Mouse (Mus musculus) cerebellum, postnatal 25 days (tissue): ENCODE measurements around the gene 1700125H20Rik.
"Not testable (repeated sequence)": the region's sequence is repeated elsewhere in the genome, so short reads cannot be mapped to it uniquely, and the experiment has no call there.

ENCODE experiments used
- DNase-seq, 2 experiments: peaks; one replicate each; pipeline ENCODE4 v3.0.0; 2021; ENCODE audit warnings: mixed read lengths in 2 of 2

Gene 1700125H20Rik

DNA sequence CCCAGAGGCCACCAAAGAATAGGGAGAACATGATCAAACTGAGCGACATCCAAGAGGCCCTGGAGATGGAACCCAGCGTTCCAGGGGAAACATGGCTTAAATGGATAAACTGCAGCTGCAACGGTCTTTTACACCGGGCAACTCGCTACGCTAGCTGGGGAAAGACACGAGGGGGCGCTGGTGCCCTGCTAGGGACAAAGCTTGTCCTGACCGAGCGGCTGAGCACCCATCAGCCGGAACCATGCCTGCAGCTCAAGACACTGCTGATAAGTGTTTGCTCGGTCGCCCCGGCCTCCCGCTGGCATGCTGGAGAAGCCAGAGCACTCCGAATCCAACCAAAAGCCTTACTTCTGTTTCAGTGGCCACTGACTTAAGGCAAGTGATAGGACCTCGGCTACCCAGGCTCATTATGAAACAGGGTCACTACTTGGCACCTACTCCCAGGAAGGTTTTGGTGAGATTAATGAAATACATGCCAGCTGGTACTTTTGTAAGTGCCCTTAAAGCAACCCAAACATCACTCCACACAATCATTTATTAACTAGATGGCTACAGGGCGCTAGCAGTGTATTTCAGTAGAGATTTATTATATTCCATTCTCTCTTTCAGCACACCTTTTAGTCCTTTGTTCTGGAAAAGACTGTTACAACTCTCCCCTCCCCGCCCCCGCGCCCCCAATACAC, at the start of gene 1700125H20Rik:
Gene 1700125H20Rik, plus strand, starts transcription at position 347 of the 683 bp plus-strand sequence.
- DNase-seq: peak; percentile 92 to 97

DNA sequence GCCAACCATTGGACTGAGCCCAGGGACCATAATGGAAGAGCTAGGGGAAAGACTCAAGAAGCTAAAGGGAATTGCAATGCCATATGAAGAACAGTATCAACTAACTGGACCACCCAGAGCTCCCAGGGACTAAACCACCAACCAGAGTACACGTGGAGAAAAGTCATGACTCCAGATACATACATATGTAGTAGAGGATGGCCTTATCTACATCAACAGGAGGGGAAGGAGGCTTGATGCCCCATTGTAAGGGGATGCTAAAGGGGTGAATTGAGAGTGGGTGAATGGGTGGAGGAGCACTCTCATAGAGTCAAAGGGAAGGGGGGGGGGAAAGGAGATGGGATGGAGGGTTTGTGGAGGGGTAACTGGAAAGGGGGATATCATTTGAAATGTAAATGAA, 48.1 kb upstream of the 1700125H20Rik start:
- no peak for DNase-seq

GRCm38 (mm10) chr11:85123267-85123992, 46.8 kb upstream of the 1700125H20Rik start:
- no peak for DNase-seq

GRCm38 (mm10) chr11:85126257-85127102, 43.7 kb upstream of the 1700125H20Rik start:
- DNase-seq: no peak

- no peak for DNase-seq
Observed at GRCm38 (mm10) chr11:85128883-85129282, 41.3 kb upstream of the 1700125H20Rik start.

- DNase-seq: no peak
Observed at GRCm38 (mm10) chr11:85131542-85131941, 38.7 kb upstream of the 1700125H20Rik start.

GRCm38 (mm10) chr11:85138776-85139474, 31.3 kb upstream of the 1700125H20Rik start:
- DNase-seq: peak; percentile 23 to 35

- peak; percentile 97 to 98 for DNase-seq
Observed at GRCm38 (mm10) chr11:85139581-85140540, 30.3 kb upstream of the 1700125H20Rik start, which contains the start of gene Usp32. Gene Usp32 (minus strand): TSS chr11:85140161.

- DNase-seq: no peak
Observed at GRCm38 (mm10) chr11:85152256-85152930, 17.8 kb upstream of the 1700125H20Rik start.

DNA sequence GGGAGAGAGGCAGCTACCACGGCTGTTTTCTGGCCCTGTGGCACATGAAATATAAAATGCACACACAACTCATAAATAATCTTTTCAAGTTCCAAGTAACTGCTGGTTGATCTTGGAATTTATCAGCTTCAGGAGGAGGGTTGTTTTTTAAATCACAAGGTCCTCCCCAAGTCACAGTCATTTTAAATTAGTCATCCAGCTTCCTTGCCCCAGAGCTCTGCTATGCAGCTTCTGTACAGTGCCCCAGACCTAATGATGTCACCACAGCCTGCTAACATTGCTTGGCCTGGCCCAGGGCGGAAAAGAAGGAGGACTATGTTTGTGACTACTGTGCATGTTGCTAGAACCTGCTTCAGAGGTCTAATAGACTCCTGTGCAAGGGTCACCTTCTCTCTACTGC, 12.9 kb upstream of the 1700125H20Rik start:
- DNase-seq: no peak

- not testable (repeated sequence) for DNase-seq
Observed at GRCm38 (mm10) chr11:85163014-85163413, 7.2 kb upstream of the 1700125H20Rik start.

DNA sequence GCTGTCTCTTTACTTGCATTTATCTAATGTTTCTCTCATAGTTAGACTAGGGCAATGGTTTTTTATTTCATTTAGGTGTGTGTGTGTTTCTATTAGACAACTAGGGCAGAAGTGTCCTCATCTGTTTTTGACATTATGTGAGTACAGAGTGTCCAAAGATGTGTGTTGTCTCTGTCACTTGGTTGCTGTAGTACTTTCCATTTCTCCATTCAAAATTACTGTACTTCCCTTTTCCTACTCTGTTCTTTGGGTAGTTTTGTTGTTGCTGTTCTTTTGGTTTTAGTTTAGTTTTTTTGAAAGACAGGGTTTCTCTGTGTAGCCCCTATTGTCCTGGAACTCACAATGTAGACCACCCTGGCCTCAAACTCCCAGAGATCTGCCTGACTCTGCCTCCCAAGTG, 5.8 kb upstream of the 1700125H20Rik start:
- DNase-seq: no peak

DNA sequence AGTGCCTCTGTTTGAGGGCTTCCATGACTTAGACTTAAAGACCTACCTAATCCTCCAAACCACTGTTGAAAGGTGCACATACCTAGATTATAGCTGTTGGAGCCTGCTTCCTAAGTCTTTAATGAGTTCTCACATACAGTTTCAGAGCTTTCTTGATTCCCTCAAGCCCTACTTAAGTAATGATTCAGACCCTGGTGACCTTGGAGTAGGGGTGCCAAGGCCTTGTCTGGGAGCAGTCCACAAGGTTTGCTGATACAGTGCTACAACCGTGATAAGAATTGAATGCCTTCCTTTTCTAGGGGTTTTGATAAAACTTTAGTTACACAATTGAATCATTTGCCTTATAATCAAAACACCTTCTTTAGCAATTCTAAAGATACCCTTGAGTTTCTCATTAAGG, 2.7 kb upstream of the 1700125H20Rik start:
- no peak for DNase-seq

DNA sequence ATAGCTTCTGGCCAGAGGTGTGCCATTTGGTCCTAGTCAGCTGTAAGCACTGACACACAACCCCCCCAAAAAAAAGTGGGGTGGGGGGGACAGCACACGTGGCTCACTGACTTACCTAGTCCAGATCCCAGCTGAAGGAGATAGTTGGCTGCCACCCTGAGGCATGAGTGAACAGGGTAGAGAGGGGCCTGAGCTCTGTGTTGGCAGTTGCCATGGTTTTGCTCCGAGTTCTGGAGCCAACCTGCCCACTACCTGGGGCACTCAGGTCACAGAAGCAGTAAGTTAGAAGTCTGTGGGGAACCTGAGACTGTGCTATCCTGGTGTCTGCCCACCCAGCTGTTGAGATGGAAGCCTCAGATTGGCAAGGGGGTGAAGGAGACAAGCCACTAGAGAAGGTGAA, 629 bp downstream of the 1700125H20Rik start:
- no peak for DNase-seq

- DNase-seq: no peak
Observed at GRCm38 (mm10) chr11:85175941-85176340, 5.7 kb downstream of the 1700125H20Rik start.

GRCm38 (mm10) chr11:85177761-85178160, 7.6 kb downstream of the 1700125H20Rik start:
- DNase-seq: no peak

DNA sequence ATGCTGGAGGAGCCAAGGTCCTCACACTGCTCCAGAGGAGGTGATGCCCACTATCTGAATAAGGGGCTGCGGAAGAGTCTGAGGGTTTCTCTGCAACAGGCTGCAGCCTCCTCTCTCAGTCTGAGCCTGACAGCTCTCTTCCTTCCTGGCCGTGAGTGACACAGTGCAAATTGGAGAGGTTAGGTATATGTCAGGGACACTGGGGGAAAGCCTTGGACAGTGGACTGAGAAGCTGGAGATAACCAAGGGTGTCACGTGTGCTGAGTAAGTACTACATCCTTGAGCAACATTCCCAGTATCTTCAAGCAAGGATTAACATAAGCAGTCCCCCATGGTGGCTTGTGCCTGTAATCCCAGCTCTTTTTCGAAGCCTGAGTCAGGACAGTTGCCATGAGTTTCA, 8.2 kb downstream of the 1700125H20Rik start:
- DNase-seq: no peak

- DNase-seq: peak; percentile 78 to 82
Observed at GRCm38 (mm10) chr11:85182617-85183283, 12.5 kb downstream of the 1700125H20Rik start.

GRCm38 (mm10) chr11:85183284-85183779, 13.1 kb downstream of the 1700125H20Rik start:
- peak in 1 of 2 experiments; percentile 50 for DNase-seq

GRCm38 (mm10) chr11:85184082-85184481, 13.9 kb downstream of the 1700125H20Rik start:
- peak; percentile 26 to 65 for DNase-seq
